8 mouse cellular contexts compared by ENCODE assay signal in genomic region chr4:105108641-105109198, GRCm38 (mm10). TPM values are rescaled to one million over a fixed set of nuclear protein-coding genes. Genes with fewer than 3 reads are reported as not detected.
A peak's percentile ranks its signal among the peaks of the same experiment; 100 is the strongest.
DNase-seq lines count a peak whose midpoint lies in the region; ATAC-seq and TF ChIP-seq lines count a peak whose summit lies in the region.

No protein-coding gene starts in this region.

- no peaks in the 10 kb centered on the region for H3K9me3 ChIP-seq in embryonic facial prominence, embryonic 11.5 days (replicated peaks; ENCODE audit: control insufficient read depth, low read length)
- no peaks in the 10 kb centered on the region for H3K9me3 ChIP-seq in intestine, embryonic 16.5 days (ENCODE audit: control insufficient read depth, low read length)
- no peaks in the 10 kb centered on the region for H3K9me3 ChIP-seq in midbrain, embryonic 10.5 days (replicated peaks)

- DNase-seq in cerebellum, adult 2 months: no peak
- no peak for DNase-seq in cerebellum, adult 18-20 months
- no peak for DNase-seq in embryonic facial prominence, embryonic 11.5 days (ENCODE audit: low spot score)
- peak; percentile 25 for DNase-seq in midbrain, embryonic 10.5 days (ENCODE audit: low spot score)
- DNase-seq in thymus, postnatal 10 days (ENCODE audit: low spot score in 2 of 2): no peak
- DNase-seq in urinary bladder, postnatal 4 days (ENCODE audit: low spot score in 2 of 2): no peak

- peak overlapping the region; percentile 89 for H3K4me3 ChIP-seq in cerebellum, adult 2 months (replicated peaks; ENCODE audit: insufficient read depth, low read depth, low read length)
- peak overlapping the region; percentile 67 for H3K4me3 ChIP-seq in embryonic facial prominence, embryonic 11.5 days (ENCODE audit: low read depth, low read length)
- peak overlapping the region; percentile 72 for H3K4me3 ChIP-seq in intestine, embryonic 16.5 days (ENCODE audit: low read length)
- H3K4me3 ChIP-seq in midbrain, embryonic 10.5 days: peak overlapping the region; percentile 70

- H3K27me3 ChIP-seq in cerebellum, adult 2 months (ENCODE audit: control insufficient read depth, insufficient read depth, low read length): no peaks in the 10 kb centered on the region
- peaks cover 6% of the 10 kb centered on the region for H3K27me3 ChIP-seq in embryonic facial prominence, embryonic 11.5 days (ENCODE audit: control insufficient read depth, insufficient read depth, low read length)
- no peaks in the 10 kb centered on the region for H3K27me3 ChIP-seq in intestine, embryonic 16.5 days (replicated peaks; ENCODE audit: control insufficient read depth, insufficient read depth, low read length)
- peaks cover 44% of the 10 kb centered on the region for H3K27me3 ChIP-seq in midbrain, embryonic 10.5 days (ENCODE audit: low read depth, poor library complexity, severe bottlenecking)

- H3K4me2 ChIP-seq in embryonic facial prominence, embryonic 11.5 days (ENCODE audit: low read depth, low read length): peak overlapping the region; percentile 96
- peak overlapping the region; percentile 95 for H3K4me2 ChIP-seq in intestine, embryonic 16.5 days (ENCODE audit: low read depth, low read length)

- no peaks in the 10 kb centered on the region for H3K36me3 ChIP-seq in embryonic facial prominence, embryonic 11.5 days (replicated peaks; ENCODE audit: control insufficient read depth, insufficient read depth, low read depth, low read length)
- no peaks in the 10 kb centered on the region for H3K36me3 ChIP-seq in intestine, embryonic 16.5 days (ENCODE audit: control insufficient read depth, insufficient read depth, low read length)
- no peaks in the 10 kb centered on the region for H3K36me3 ChIP-seq in midbrain, embryonic 10.5 days

- H3K27ac ChIP-seq in cerebellum, adult 2 months (ENCODE audit: insufficient read depth, low read length): peak overlapping the region; percentile 68
- no peak overlapping the region for H3K27ac ChIP-seq in embryonic facial prominence, embryonic 11.5 days (replicated peaks; ENCODE audit: low read depth, low read length)
- no peak overlapping the region for H3K27ac ChIP-seq in intestine, embryonic 16.5 days (ENCODE audit: low read length)
- peak overlapping the region; percentile 89; the same call in 1 of the 2 replicates for H3K27ac ChIP-seq in midbrain, embryonic 10.5 days (replicated peaks)

- WGBS in cerebellum, adult 2 months: 17% methylated on average over 5 of the region's 5 CpGs
- 16% methylated on average over 5 of the region's 5 CpGs for WGBS in embryonic facial prominence, embryonic 11.5 days
- 29% methylated on average over 5 of the region's 5 CpGs for WGBS in intestine, embryonic 16.5 days
- 15% methylated on average over 5 of the region's 5 CpGs for WGBS in midbrain, embryonic 10.5 days

- peak overlapping the region; percentile 77; the same call in 1 of the 2 replicates for H3K9ac ChIP-seq in embryonic facial prominence, embryonic 11.5 days (replicated peaks; ENCODE audit: low read length)
- H3K9ac ChIP-seq in intestine, embryonic 16.5 days (ENCODE audit: low read depth, low read length): peak overlapping the region; percentile 83

- H3K4me1 ChIP-seq in cerebellum, adult 2 months (ENCODE audit: control insufficient read depth, insufficient read depth, low read length): peaks cover 7% of the 10 kb centered on the region
- H3K4me1 ChIP-seq in embryonic facial prominence, embryonic 11.5 days (ENCODE audit: control insufficient read depth, insufficient read depth, low read length): no peaks in the 10 kb centered on the region; the same call in 1 of the 2 replicates
- H3K4me1 ChIP-seq in intestine, embryonic 16.5 days (ENCODE audit: control insufficient read depth, insufficient read depth, low read length): peaks cover 8% of the 10 kb centered on the region
- peaks cover 22% of the 10 kb centered on the region for H3K4me1 ChIP-seq in midbrain, embryonic 10.5 days

- TF ChIP-seq CTCF in cerebellum, adult 2 months (IDR thresholded peaks at IDR 0.05; ENCODE audit: borderline replicate concordance, insufficient read depth, low read depth, low read length): no peak

- ATAC-seq in embryonic facial prominence, embryonic 11.5 days (replicated peaks; ENCODE audit: insufficient number of reproducible peaks, low FRiP score, low TSS enrichment, low read depth): no peak; the same call in 1 of the 2 replicates
- no peak for ATAC-seq in intestine, embryonic 16.5 days
- no peak for ATAC-seq in granulocyte monocyte progenitor cell, adult 5-6 weeks (replicated peaks; ENCODE audit: poor library complexity, severe bottlenecking)

- TF ChIP-seq POLR2A in cerebellum, adult 2 months (IDR thresholded peaks at IDR 0.05; ENCODE audit: borderline replicate concordance, insufficient read depth, low read length): no peak

RNA-seq across cellular contexts. Expression of gene Prkaa2, which starts 1.0 kb away (rescaled TPM):
- polyA plus RNA-seq in cerebellum, adult 2 months (2012; rRNA removed): 7.5 and 8.4 TPM in 2 replicates
- polyA plus RNA-seq in embryonic facial prominence, embryonic 11.5 days (2014; fragmentation: Nextera tagmentation; extraction: Ambion mirVana): 1.5 and 1.6 TPM in 2 replicates
- 6.3 and 7.2 TPM in 2 replicates for polyA plus RNA-seq in intestine, embryonic 16.5 days (2015; fragmentation: Nextera tagmentation; extraction: Ambion mirVana)
- 1.9 and 2.6 TPM in 2 replicates for polyA plus RNA-seq in midbrain, embryonic 10.5 days (2016; fragmentation: Nextera tagmentation; extraction: Ambion mirVana)
- total RNA-seq in granulocyte monocyte progenitor cell, adult 5-6 weeks (2014; fragmentation: Nextera tagmentation): 0.43 TPM in 1 of 2 replicates, not detected in the other
- total RNA-seq in granulocyte monocyte progenitor cell, adult 5-6 weeks (2017): 0.04 and 0.05 TPM in 2 replicates

RNA-seq across cellular contexts. Expression of gene Plpp3, which starts 48.4 kb away (rescaled TPM):
- 158 and 170 TPM in 2 replicates for polyA plus RNA-seq in cerebellum, adult 2 months (2012; rRNA removed)
- 73.5 and 79.3 TPM in 2 replicates for polyA plus RNA-seq in embryonic facial prominence, embryonic 11.5 days (2014; fragmentation: Nextera tagmentation; extraction: Ambion mirVana)
- 46.0 and 48.4 TPM in 2 replicates for polyA plus RNA-seq in intestine, embryonic 16.5 days (2015; fragmentation: Nextera tagmentation; extraction: Ambion mirVana)
- polyA plus RNA-seq in midbrain, embryonic 10.5 days (2016; fragmentation: Nextera tagmentation; extraction: Ambion mirVana): 44.5 and 55.6 TPM in 2 replicates
- not detected in 2 replicates for total RNA-seq in granulocyte monocyte progenitor cell, adult 5-6 weeks (2014; fragmentation: Nextera tagmentation)
- total RNA-seq in granulocyte monocyte progenitor cell, adult 5-6 weeks (2017): not detected in 2 replicates

Comparison
In these comparisons a context has a peak if more than half of its experiments do, and no peak if none do; other contexts are left out.
1. H3K27ac ChIP-seq: peak in cerebellum, adult 2 months (single experiment) and midbrain, embryonic 10.5 days (single experiment); none in embryonic facial prominence, embryonic 11.5 days (single experiment) and intestine, embryonic 16.5 days (single experiment).
2. Peak in every context shown above with its lines, with median percentiles within 50 percentile points of each other: H3K4me3 ChIP-seq.